Mouse (Mus musculus) G1E (cell line): Measurements from ENCODE around the gene Fam43a.

Source experiments
- CTCF ChIP-seq: IDR thresholded peaks from 2 replicates; pipeline ENCODE4 v1.5.1; 2012; ENCODE audit warnings: low read depth, low read length, inconsistent platforms, mixed read lengths
- GATA1 ChIP-seq: IDR thresholded peaks from 2 replicates; pipeline ENCODE4 v1.6.1; 2012; ENCODE audit warnings: borderline replicate concordance, low read length, inconsistent platforms, mixed read lengths
- GATA2 ChIP-seq: IDR thresholded peaks from 2 replicates; pipeline ENCODE4 v1.6.1; 2012; ENCODE audit warnings: low read depth, low read length, inconsistent platforms, borderline replicate concordance
- POLR2AphosphoS5 ChIP-seq: IDR thresholded peaks from 2 replicates; pipeline ENCODE4 v1.6.1; 2012; ENCODE audit warnings: low read depth, low read length, inconsistent platforms; ENCODE audit not compliant: insufficient replicate concordance
- TAL1 ChIP-seq: conservative IDR thresholded peaks from 2 replicates; pipeline ENCODE4 v1.6.1; 2012; ENCODE audit warnings: low read depth, low read length, inconsistent platforms, mixed read lengths

- no peak for TF ChIP-seq CTCF
- TF ChIP-seq GATA1, result no peak
- no peak for TF ChIP-seq GATA2
- TF ChIP-seq TAL1, result no peak
- no peak for TF ChIP-seq POLR2AphosphoS5
Measured at GRCm38 (mm10) chr16:30587494-30588327, 11.8 kb upstream of the Fam43a start, which contains the start of gene Lsg1.
